Mouse (Mus musculus) embryonic facial prominence, embryonic 12.5 days (tissue): ENCODE data around the gene Adam6a. TPM values are rescaled to one million over a fixed set of nuclear protein-coding genes. Genes with fewer than 3 reads are reported as not detected.
"Not testable (repeated sequence)": the region's sequence is repeated elsewhere in the genome, so short reads cannot be mapped to it uniquely, and the experiment has no call there.

Experiments
- ATAC-seq: fragments of 200-750 bp; cut with Nextera tagmentation; 2 replicates; pipeline ENCODE4 v1.8.0; 2017; ENCODE audit not compliant: insufficient number of reproducible peaks, insufficient read depth, low FRiP score, low TSS enrichment
- H3K27ac ChIP-seq: fragments of 300-500 bp; sonication (generic); 2 replicates; pipeline ENCODE4 v1.5.1; 2016; ENCODE audit warnings: mild to moderate bottlenecking
- H3K27me3 ChIP-seq: fragments of 300-500 bp; sonication (generic); 2 replicates; pipeline ENCODE4 v1.6.1; 2016; ENCODE audit warnings: mild to moderate bottlenecking, moderate library complexity
- H3K36me3 ChIP-seq: fragments of 300-500 bp; sonication (generic); 2 replicates; pipeline ENCODE4 v1.6.1; 2016; ENCODE audit warnings: mild to moderate bottlenecking
- H3K4me1 ChIP-seq: fragments of 300-500 bp; sonication (generic); 2 replicates; pipeline ENCODE4 v1.6.1; 2016
- H3K4me2 ChIP-seq: fragments of 300-500 bp; sonication (generic); replicated peaks from 2 replicates; pipeline ENCODE4 v1.6.1; 2016; ENCODE audit warnings: mild to moderate bottlenecking, moderate library complexity
- H3K4me3 ChIP-seq: fragments of 300-500 bp; sonication (generic); 2 replicates; pipeline ENCODE4 v1.5.1; 2016; ENCODE audit warnings: mild to moderate bottlenecking
- H3K9ac ChIP-seq: fragments of 300-500 bp; sonication (generic); 2 replicates; pipeline ENCODE4 v1.6.1; 2016; ENCODE audit warnings: mild to moderate bottlenecking, moderate library complexity
- H3K9me3 ChIP-seq: fragments of 300-500 bp; sonication (generic); 2 replicates; pipeline ENCODE4 v1.6.1; 2016; ENCODE audit warnings: mild to moderate bottlenecking, moderate library complexity
- WGBS: fragments of 180-500 bp; shearing (Covaris S2); methylation state at CpG from one replicate; pipeline ENCODE4 v1.1.7; 2016; 5-methylcytosine and 5-hydroxymethylcytosine counted together
- polyA plus RNA-seq: library from polyadenylated mRNA; unstranded; fragments of >200 nt; fragmentation: Nextera tagmentation; extraction: Ambion mirVana; gene quantifications from 2 replicates; pipeline ENCODE4 v1.2.1, GENCODE M21; 2016

Gene Adam6a
- polyA plus RNA-seq: not detected in 2 replicates

DNA sequence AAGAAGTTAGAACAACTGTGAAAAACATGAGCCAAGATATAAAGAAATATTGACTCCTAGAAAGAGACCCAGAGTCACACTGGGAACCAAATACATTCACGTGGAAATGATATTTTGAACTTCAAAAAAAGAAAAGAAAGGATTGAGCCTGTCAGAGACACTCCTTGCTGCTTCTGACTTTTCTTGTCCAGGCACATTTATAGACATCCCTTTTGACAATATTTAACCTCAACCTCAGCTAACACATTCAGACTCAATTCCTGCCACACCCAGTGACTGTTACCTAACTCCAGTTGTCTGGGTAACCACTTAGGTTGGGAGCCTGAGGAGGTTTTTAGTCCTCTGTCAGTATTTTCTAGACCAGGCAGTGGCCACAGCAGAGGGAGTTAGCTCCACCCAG, at the start of gene Adam6a:
Gene Adam6a (plus strand): TSS at position 301 of the 400 bp plus-strand sequence.
- not testable (repeated sequence) for ATAC-seq, H3K27ac ChIP-seq, H3K36me3 ChIP-seq, H3K4me3 ChIP-seq, H3K9me3 ChIP-seq, H3K27me3 ChIP-seq, H3K9ac ChIP-seq, H3K4me2 ChIP-seq, H3K4me1 ChIP-seq
- 80% methylated on average over 1 of the region's 1 CpGs for WGBS

DNA sequence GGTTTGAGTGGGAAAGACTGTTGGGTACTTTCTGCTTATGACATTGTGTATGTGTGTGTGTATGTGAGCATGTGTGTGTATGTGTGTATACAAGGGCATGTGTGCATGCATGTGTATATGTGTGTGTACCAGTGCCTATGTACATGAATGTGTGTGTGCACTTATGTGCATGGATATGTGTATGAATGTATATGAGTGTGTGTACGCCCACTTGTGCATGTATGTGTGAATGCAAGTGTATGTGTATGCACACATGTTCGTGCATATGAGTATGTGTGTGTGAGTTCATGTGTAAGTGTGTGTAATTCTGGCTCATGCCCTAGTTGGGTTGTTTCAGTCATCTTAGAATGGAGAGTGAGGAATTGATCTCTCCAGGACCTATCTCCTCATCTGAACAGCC, 17.8 kb upstream of the Adam6a start:
- 74% methylated on average over 2 of the region's 2 CpGs for WGBS
- no peak for ATAC-seq
- H3K27me3 ChIP-seq: no peaks in the 10 kb centered on the region

DNA sequence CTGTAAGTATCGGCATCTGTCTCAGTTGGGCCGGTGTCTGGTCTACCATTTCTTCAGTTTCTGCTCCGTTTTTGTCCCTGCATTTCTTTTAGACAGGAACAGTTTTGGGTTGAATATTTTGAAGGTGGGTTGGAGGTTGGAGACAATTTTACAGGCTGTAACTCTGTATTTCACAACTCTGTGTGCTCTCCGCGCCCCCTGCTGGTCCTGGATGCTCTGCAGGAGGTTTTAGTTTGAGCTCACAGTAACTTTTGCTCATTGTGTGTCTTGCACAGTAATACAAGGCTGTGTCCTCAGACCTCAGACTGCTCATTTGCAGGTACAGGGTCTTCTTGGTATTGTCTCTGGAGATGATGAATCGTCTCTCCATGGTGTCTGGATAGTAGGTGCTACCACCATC, 34.5 kb downstream of the Adam6a start:
- no peaks in the 10 kb centered on the region for H3K4me1 ChIP-seq
- 54% methylated on average over 6 of the region's 6 CpGs for WGBS

More for the DNA sequence above, 17.8 kb upstream of the Adam6a start:
- Histone ChIP-seq H3K9ac (no peak overlapping the region), H3K4me1 (no peaks in the 10 kb centered on the region), H3K27ac (no peak overlapping the region), H3K36me3 (no peaks in the 10 kb centered on the region), H3K9me3 (peaks cover 10% of the 10 kb centered on the region; the same call in 1 of the 2 replicates), H3K4me2 (no peak overlapping the region), H3K4me3 (no peak overlapping the region)

DNA sequence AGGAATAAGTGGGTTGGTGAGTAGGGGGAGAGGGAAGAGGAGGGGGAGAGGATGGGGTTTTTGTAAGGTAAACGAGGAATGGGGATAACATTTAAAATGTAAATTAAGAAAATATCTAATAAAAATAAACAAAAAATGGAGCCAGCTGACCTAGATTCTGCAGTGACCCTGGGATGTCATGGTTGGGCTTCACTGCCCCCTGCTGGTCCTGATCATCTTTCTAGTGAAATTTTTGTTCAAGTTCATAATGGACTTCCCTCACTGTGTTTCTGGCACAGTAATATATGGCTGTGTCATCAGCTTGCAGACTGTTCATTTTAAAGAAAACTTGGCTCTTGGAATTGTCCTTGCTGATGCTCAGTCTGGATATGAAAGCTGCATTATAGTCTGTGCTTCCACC, 44.3 kb downstream of the Adam6a start:
- Histone ChIP-seq H3K4me1 (no peaks in the 10 kb centered on the region), H3K4me3 (no peak overlapping the region), H3K9me3 (peaks cover 4% of the 10 kb centered on the region; the same call in 1 of the 2 replicates), H3K36me3 (no peaks in the 10 kb centered on the region), H3K27ac (no peak overlapping the region), H3K9ac (no peak overlapping the region), H3K4me2 (no peak overlapping the region), H3K27me3 (no peaks in the 10 kb centered on the region)
- ATAC-seq: no peak
- WGBS: 56% methylated on average over 1 of the region's 1 CpGs

More for the DNA sequence above, 34.5 kb downstream of the Adam6a start:
- Histone ChIP-seq H3K9ac (no peak overlapping the region), H3K27ac (no peak overlapping the region), H3K36me3 (no peaks in the 10 kb centered on the region), H3K9me3 (no peaks in the 10 kb centered on the region), H3K27me3 (no peaks in the 10 kb centered on the region), H3K4me3 (no peak overlapping the region), H3K4me2 (no peak overlapping the region)
- no peak for ATAC-seq

Other genes with a start within 250 kb of the Adam6a start
- gene Adam6b, start 54.4 kb upstream of the Adam6a start, polyA plus RNA-seq: not detected in 2 replicates